In the genomic region with DNA sequence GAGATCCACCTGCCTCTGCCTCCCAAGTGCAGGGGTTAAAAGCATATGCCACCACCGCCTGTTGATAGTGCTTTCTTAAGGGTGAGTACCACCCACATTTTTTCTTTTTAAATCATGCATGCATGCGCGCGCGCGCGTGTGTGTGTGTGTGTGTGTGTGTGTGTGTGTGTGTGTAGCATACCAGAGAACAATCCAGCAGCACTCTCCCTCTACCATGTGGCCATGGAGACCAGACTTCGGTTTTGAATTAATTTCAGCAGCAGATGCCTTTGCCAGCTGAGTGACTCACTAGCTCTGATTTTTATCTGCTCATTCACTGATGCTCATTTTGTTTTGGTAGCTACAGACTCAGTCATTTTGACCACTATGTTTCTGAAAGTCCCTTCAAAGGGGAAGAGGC, we compare ENCODE assay signal across 20 mouse cellular contexts. TPM values are rescaled to one million over a fixed set of nuclear protein-coding genes. Genes with fewer than 3 reads are reported as not detected.
A peak's percentile ranks its signal among the peaks of the same experiment; 100 is the strongest.
DNase-seq lines count a peak whose midpoint lies in the region; ATAC-seq and TF ChIP-seq lines count a peak whose summit lies in the region.
"Had no signal": no experiment of that assay in that cellular context is flagged by ENCODE, and none has a peak within 500 bp of the region (broad histone marks: within the 10 kb centered on the region; RNA-seq: fewer than 3 reads in every experiment).

No protein-coding gene starts in this region.

- H3K27me3 ChIP-seq in heart, embryonic 12.5 days (replicated peaks), result peaks cover 5% of the 10 kb centered on the region; the same call in 1 of the 2 replicates
- no peaks in the 10 kb centered on the region; the same call in 1 of the 2 replicates for H3K27me3 ChIP-seq in midbrain, embryonic 15.5 days (replicated peaks)
- no peaks in the 10 kb centered on the region for H3K27me3 ChIP-seq in kidney, adult 2 months (replicated peaks; ENCODE audit: control insufficient read depth, insufficient read depth, low read length)
- H3K27me3 ChIP-seq: embryonic facial prominence, embryonic 15.5 days; liver, embryonic 13.5 days; midbrain, embryonic 12.5 days had no signal

- no peaks in the 10 kb centered on the region for H3K36me3 ChIP-seq in heart, embryonic 12.5 days
- H3K36me3 ChIP-seq in midbrain, embryonic 15.5 days (replicated peaks), result no peaks in the 10 kb centered on the region
- H3K36me3 ChIP-seq in kidney, adult 2 months (ENCODE audit: control insufficient read depth, insufficient read depth, low read length), result no peaks in the 10 kb centered on the region
- H3K36me3 ChIP-seq: embryonic facial prominence, embryonic 15.5 days; hindbrain, embryonic 12.5 days; liver, embryonic 13.5 days; midbrain, embryonic 12.5 days had no signal

- H3K4me1 ChIP-seq in heart, embryonic 12.5 days (replicated peaks), result no peaks in the 10 kb centered on the region
- H3K4me1 ChIP-seq in midbrain, embryonic 15.5 days, result no peaks in the 10 kb centered on the region
- no peaks in the 10 kb centered on the region for H3K4me1 ChIP-seq in kidney, adult 2 months (ENCODE audit: control insufficient read depth, insufficient read depth, low read length)
- H3K4me1 ChIP-seq: embryonic facial prominence, embryonic 15.5 days; hindbrain, embryonic 12.5 days; liver, embryonic 13.5 days; midbrain, embryonic 12.5 days had no signal

- DNase-seq in heart, adult 11 months, result peak; percentile 42
- DNase-seq in frontal cortex, postnatal 36 days (ENCODE audit: low spot score in 2 of 2), result peak; percentile 33 to 67
- DNase-seq in left cerebral cortex, adult 18-20 months (ENCODE audit: low spot score in 2 of 2), result peak; percentile 34 to 50
- peak; percentile 60 to 70 for DNase-seq in right cerebral cortex, postnatal 36 days (ENCODE audit: low spot score in 2 of 2)
- DNase-seq in kidney, adult 18-20 months, result no peak
- no peak for DNase-seq in kidney, adult 2 months
- DNase-seq: gastrocnemius, adult 2 months; liver, embryonic 13.5 days; retina, postnatal 1 day; thymus, postnatal 14 days had no signal

- no peaks in the 10 kb centered on the region for H3K9me3 ChIP-seq in heart, embryonic 12.5 days (replicated peaks)
- H3K9me3 ChIP-seq in midbrain, embryonic 15.5 days, result no peaks in the 10 kb centered on the region
- H3K9me3 ChIP-seq: embryonic facial prominence, embryonic 15.5 days; hindbrain, embryonic 12.5 days; liver, embryonic 13.5 days; midbrain, embryonic 12.5 days had no signal

- no peak overlapping the region for H3K4me2 ChIP-seq in heart, embryonic 12.5 days
- no peak overlapping the region for H3K4me2 ChIP-seq in midbrain, embryonic 15.5 days
- H3K4me2 ChIP-seq: embryonic facial prominence, embryonic 15.5 days; hindbrain, embryonic 12.5 days; liver, embryonic 13.5 days; midbrain, embryonic 12.5 days had no signal

- WGBS in heart, embryonic 12.5 days, result 87% methylated on average over 8 of the region's 8 CpGs
- 92% methylated on average over 8 of the region's 8 CpGs for WGBS in midbrain, embryonic 15.5 days
- 82% methylated on average over 8 of the region's 8 CpGs for WGBS in kidney, adult 2 months

- no peak overlapping the region for H3K9ac ChIP-seq in heart, embryonic 12.5 days
- no peak overlapping the region for H3K9ac ChIP-seq in midbrain, embryonic 15.5 days
- H3K9ac ChIP-seq: embryonic facial prominence, embryonic 15.5 days; hindbrain, embryonic 12.5 days; liver, embryonic 13.5 days; midbrain, embryonic 12.5 days had no signal

- TF ChIP-seq CTCF in kidney, adult 2 months (conservative IDR thresholded peaks at IDR 0.05; ENCODE audit: insufficient read depth, insufficient read length, low read depth, low read length), result no peak

- H3K4me3 ChIP-seq in heart, embryonic 12.5 days, result no peak overlapping the region
- no peak overlapping the region for H3K4me3 ChIP-seq in midbrain, embryonic 15.5 days
- no peak overlapping the region for H3K4me3 ChIP-seq in kidney, adult 2 months (ENCODE audit: insufficient read depth, low read depth, low read length)
- H3K4me3 ChIP-seq: embryonic facial prominence, embryonic 15.5 days; gastrocnemius, adult 2 months; hindbrain, embryonic 12.5 days; liver, embryonic 13.5 days; midbrain, embryonic 12.5 days had no signal

- no peak for ATAC-seq in heart, embryonic 12.5 days (ENCODE audit: insufficient number of reproducible peaks, low FRiP score)
- ATAC-seq in midbrain, embryonic 15.5 days (replicated peaks), result no peak
- ATAC-seq: intestine, postnatal 0 days had no signal

- no peak overlapping the region for H3K27ac ChIP-seq in heart, embryonic 12.5 days (ENCODE audit: poor library complexity, severe bottlenecking)
- H3K27ac ChIP-seq in midbrain, embryonic 15.5 days, result no peak overlapping the region
- H3K27ac ChIP-seq in kidney, adult 2 months (ENCODE audit: insufficient read depth, low read depth, low read length), result no peak overlapping the region
- H3K27ac ChIP-seq: embryonic facial prominence, embryonic 15.5 days; hindbrain, embryonic 12.5 days; liver, embryonic 13.5 days; midbrain, embryonic 12.5 days had no signal

- no peak for TF ChIP-seq POLR2A in kidney, adult 2 months (IDR thresholded peaks at IDR 0.05; ENCODE audit: low read depth, low read length)

RNA-seq across cellular contexts. Expression of a gene that starts 8.9 kb away (rescaled TPM):
- not detected in 2 replicates for polyA plus RNA-seq in heart, embryonic 12.5 days (2016; fragmentation: Nextera tagmentation; extraction: Ambion mirVana)
- under 1 TPM in 1 of 2 experiments, not detected in 1; 0.21 TPM for total RNA-seq in left cerebral cortex, adult 18-20 months (2021)
- 0.17 TPM in 1 of 2 replicates, not detected in the other for polyA plus RNA-seq in midbrain, embryonic 15.5 days (2015; fragmentation: Nextera tagmentation; extraction: Ambion mirVana)
- polyA plus RNA-seq in kidney, adult 2 months (2012; rRNA removed), result 0.07 TPM in 1 of 2 replicates, not detected in the other
- polyA plus RNA-seq: cortical plate, adult 2 months; heart, embryonic 14.5 days; hindbrain, embryonic 12.5 days; intestine, postnatal 0 days; large intestine, adult 2 months; neural tube, embryonic 11.5 days had no signal

RNA-seq across cellular contexts. Expression of a gene that starts 15.6 kb away (rescaled TPM):
- polyA plus RNA-seq in heart, embryonic 12.5 days (2016; fragmentation: Nextera tagmentation; extraction: Ambion mirVana), result 60.1 and 66.9 TPM in 2 replicates
- 10 to 100 TPM; 89.3 to 94.3 TPM for total RNA-seq in left cerebral cortex, adult 18-20 months (2021)
- polyA plus RNA-seq in midbrain, embryonic 15.5 days (2015; fragmentation: Nextera tagmentation; extraction: Ambion mirVana), result 102 and 107 TPM in 2 replicates
- 29.4 and 34.1 TPM in 2 replicates for polyA plus RNA-seq in kidney, adult 2 months (2012; rRNA removed)

RNA-seq across cellular contexts. Expression of a gene that starts 32.5 kb away (rescaled TPM):
- not detected in 2 replicates for polyA plus RNA-seq in heart, embryonic 12.5 days (2016; fragmentation: Nextera tagmentation; extraction: Ambion mirVana)
- total RNA-seq in left cerebral cortex, adult 18-20 months (2021), result under 1 TPM; 0.23 to 0.53 TPM
- polyA plus RNA-seq in midbrain, embryonic 15.5 days (2015; fragmentation: Nextera tagmentation; extraction: Ambion mirVana), result 0.26 and 0.40 TPM in 2 replicates
- polyA plus RNA-seq in kidney, adult 2 months (2012; rRNA removed), result 208 and 340 TPM in 2 replicates
- polyA plus RNA-seq: embryonic facial prominence, embryonic 15.5 days; neural tube, embryonic 11.5 days had no signal

RNA-seq across cellular contexts. Expression of a gene that starts 33.1 kb away (rescaled TPM):
- polyA plus RNA-seq in heart, embryonic 12.5 days (2016; fragmentation: Nextera tagmentation; extraction: Ambion mirVana), result 59.7 and 60.0 TPM in 2 replicates
- total RNA-seq in left cerebral cortex, adult 18-20 months (2021), result 10 to 100 TPM; 38.1 to 41.5 TPM
- polyA plus RNA-seq in midbrain, embryonic 15.5 days (2015; fragmentation: Nextera tagmentation; extraction: Ambion mirVana), result 101 and 102 TPM in 2 replicates
- polyA plus RNA-seq in kidney, adult 2 months (2012; rRNA removed), result 29.7 and 31.7 TPM in 2 replicates

RNA-seq across cellular contexts. Expression of a gene that starts 42.0 kb away (rescaled TPM):
- polyA plus RNA-seq in heart, embryonic 12.5 days (2016; fragmentation: Nextera tagmentation; extraction: Ambion mirVana), result 26.0 and 26.1 TPM in 2 replicates
- total RNA-seq in left cerebral cortex, adult 18-20 months (2021), result 10 to 100 TPM; 32.7 to 36.6 TPM
- polyA plus RNA-seq in midbrain, embryonic 15.5 days (2015; fragmentation: Nextera tagmentation; extraction: Ambion mirVana), result 23.2 and 24.5 TPM in 2 replicates
- 25.8 and 28.1 TPM in 2 replicates for polyA plus RNA-seq in kidney, adult 2 months (2012; rRNA removed)

Comparison
In these comparisons a context has a peak if more than half of its experiments do, and no peak if none do; other contexts are left out.
1. DNase-seq: peak in heart, adult 11 months (single experiment), frontal cortex, postnatal 36 days (2 of 2), left cerebral cortex, adult 18-20 months (2 of 2) and right cerebral cortex, postnatal 36 days (2 of 2); none in kidney, adult 18-20 months (single experiment) and kidney, adult 2 months (single experiment).
2. RNA of a gene that starts 32.5 kb away (polyA plus RNA-seq): 208 to 340 TPM in kidney, adult 2 months; 0.26 to 0.40 TPM in midbrain, embryonic 15.5 days and not detected in heart, embryonic 12.5 days; every median in the first group is over 100 times any median in the second.